Mouse (Mus musculus) layer of hippocampus, postnatal 25 days (tissue): Measurements from ENCODE around the gene Gm42669. TPM values are rescaled to one million over a fixed set of nuclear protein-coding genes. Genes with fewer than 3 reads are reported as not detected.

Experiments
- DNase-seq, 2 experiments: peaks; one replicate each; pipeline ENCODE4 v3.0.0; 2022; ENCODE audit warnings: mixed read lengths in 2 of 2, low spot score in 1 of 2; ENCODE audit errors: extremely low spot score in 1 of 2
- total RNA-seq, 2 experiments: library from RNA; stranded (reverse); gene quantifications; 2 replicates each; pipeline ENCODE4 v1.2.3; 2021

Gene Gm42669
- under 1 TPM; 0.27 to 0.49 TPM for total RNA-seq

DNA sequence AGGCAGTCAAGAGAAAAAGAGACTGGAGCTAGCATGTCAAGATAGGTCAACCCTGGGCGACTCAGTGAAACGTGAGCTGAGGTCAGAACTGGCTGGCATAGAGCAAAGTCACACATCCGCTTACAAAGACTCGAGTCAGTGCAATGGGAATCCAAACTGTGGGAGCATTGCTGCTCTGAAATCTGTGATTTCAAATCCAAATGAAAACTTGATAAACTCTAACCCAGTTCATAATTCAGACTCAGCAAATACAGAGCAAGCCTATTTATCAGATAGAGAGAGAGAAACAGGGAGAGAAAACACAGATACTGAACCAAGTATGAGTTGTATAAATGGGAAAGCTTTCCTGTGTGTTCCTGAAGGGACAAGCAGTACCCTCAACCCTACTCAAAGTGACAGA is at the start of gene Gm42669:
Gene Gm42669 (plus strand): TSS at position 301 of the 400 bp plus-strand sequence.
- DNase-seq = no peak

- DNase-seq = no peak
These were observed 45.0 kb upstream of the Gm42669 start for GRCm38 (mm10) chr5:107462147-107463076.

- no peak for DNase-seq
These were observed 40.9 kb upstream of the Gm42669 start for GRCm38 (mm10) chr5:107466501-107466900.

DNA sequence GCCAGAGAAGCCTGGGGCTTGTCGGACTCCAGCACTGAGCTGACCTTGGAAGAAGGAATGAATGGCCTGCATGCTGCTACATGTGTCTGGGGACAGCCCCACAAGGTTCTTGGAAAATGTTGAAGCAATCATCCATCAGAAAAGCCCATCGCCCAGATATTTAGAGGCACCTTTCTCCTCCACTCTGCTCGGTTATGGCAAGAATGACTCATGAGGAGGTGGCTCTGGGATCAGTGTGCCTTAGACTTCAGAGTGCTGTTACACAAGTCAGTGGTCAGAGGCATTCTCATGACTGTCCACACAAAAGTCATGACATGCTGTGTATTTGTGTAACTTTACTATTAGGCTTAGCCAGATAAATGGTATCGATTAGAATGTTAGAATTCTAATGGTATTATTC is 40.3 kb upstream of the Gm42669 start:
- DNase-seq = no peak

DNA sequence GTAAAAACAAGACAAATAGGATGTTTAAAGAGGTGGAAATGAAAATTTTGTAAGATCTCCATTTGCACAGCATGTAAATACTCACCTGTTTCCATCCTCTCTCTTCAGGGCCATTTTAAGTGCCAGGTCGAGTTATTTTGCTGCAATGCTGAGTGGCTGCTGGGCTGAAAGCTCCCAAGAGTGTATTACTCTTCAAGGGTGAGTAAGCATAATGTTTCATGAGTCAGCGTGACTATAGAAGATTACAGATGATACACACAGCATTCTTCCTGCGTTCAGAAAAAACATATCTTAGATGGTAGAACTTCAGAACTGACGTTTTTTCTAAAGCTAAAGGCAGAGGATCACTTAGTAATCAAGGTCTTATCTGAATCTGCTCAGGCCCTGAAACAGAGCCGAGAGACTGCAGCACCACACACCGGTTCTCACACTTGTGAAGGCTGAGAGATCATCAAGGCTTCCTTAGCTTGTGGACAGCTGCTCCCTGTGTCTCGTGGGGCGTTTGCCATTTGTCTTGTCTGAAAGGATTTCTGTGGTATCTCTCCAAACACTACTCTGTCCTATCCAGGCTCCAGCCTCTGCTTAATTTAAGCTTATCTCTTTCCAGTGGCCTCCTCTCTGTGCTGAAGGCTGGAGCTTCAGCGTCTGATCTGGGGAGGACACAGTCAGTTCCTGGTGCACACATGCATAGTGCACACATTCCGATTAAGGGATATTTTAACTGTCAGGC is 36.7 kb upstream of the Gm42669 start:
- no peak for DNase-seq

DNA sequence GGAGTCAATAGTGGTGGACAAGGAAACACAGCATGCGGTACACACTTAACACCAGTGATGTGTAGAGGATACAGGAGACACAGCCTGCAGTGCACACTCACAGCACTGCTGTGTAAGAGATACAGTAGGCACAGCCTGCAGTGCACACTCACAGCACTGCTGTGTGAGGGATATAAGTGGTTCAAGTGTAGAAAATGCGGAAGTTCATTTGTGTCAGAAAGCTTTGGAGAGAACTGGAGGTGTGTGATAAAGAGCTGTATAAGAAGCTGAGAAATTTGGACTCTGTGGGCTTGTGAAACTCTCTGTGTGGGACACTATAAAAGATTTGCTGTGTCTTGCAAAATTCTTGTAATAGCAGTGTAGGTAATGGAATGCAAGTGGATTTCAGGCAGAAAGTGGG is 27.2 kb upstream of the Gm42669 start:
- no peak for DNase-seq

DNA sequence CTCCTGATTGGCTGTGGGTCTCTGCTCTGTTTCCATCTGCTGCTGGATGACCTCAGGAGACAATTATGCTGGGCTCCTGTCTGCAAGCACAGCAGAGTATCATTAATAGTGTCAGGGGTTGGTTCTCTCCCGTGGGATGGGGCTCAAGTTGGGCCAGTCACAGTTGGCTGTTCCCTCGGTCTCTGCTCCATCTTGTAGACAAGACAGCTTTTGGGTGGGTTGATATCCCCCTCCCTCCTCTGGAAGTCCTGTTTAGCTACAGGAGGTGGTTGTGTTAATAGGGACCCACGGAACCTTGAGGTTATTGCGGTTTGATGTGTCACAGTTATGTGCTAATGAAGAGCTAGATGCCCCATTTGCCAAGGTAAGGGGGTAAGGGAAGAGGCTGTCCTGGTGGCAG is 18.4 kb upstream of the Gm42669 start:
- no peak for DNase-seq

- no peak for DNase-seq
These were observed 16.4 kb upstream of the Gm42669 start for GRCm38 (mm10) chr5:107491036-107491435.

DNA sequence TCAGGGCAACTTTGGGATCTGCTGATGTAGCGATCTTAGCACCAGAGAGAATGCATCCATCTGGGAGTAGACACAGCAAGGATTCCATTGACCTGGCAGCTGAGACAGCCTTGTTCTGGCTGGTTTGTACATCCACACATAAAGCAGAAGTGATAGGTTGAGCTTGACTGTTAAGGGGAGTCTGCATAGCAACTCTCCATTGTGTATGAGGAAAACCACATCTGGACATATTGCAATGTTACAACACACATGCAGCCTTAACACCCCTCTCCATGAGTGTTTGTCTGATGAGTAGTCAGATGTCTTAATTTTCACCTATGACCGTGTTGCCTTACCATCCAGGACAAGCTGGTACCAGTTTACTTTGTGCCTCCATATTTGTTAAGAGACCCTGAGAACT is 14.9 kb upstream of the Gm42669 start:
- no peak for DNase-seq

GRCm38 (mm10) chr5:107494759-107495158 is 12.7 kb upstream of the Gm42669 start:
- no peak for DNase-seq

GRCm38 (mm10) chr5:107496047-107496446 is 11.4 kb upstream of the Gm42669 start:
- no peak for DNase-seq

DNA sequence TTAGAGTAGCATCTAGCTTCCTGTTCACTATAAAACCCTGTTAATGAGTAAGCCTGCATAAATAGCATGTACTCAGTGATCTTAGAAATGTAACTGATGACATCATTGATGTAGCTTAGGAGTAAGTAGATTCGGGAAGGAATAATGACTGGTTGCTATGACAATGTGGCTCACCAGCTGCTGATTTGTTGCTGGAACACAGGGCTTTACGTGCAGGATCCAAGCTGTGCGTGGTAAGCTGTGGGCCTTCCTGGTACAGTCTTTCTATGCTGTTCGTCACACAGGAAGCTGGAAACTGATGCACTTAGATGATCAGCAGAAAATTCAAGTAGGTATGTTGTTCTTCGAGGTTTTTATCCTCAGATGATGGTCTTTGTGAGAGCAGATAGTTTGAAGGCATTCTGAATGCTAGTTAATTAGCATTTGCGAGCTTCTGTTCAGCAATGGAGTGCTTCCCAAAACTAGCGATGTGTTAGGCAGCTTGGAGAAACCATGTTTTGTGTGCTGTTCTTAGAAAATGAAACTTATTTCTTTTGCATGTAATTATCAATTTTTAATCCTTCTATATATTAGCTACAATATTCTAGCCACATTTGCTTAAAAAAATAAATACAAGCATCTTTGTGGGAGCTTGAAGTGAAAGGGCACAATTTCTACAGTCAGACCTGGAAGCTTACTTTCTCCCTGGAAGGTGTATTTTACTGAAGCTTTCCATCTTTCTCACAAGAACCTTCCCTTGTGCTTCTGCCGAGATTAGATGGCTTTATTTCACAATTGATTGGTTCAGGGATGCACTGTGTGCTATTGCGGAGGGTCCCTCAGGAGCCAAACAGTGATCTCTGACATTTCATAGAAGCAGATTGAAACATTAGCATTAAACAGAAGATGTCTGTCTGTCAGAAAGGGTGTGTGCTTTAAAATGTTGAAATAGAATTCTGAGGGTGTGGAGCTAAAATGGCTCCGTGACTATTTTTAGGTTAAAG is 9.6 kb upstream of the Gm42669 start:
- peak in 1 of 2 experiments; percentile 49 for DNase-seq

- DNase-seq = no peak
These were observed 8.6 kb upstream of the Gm42669 start for GRCm38 (mm10) chr5:107498806-107499310.

DNA sequence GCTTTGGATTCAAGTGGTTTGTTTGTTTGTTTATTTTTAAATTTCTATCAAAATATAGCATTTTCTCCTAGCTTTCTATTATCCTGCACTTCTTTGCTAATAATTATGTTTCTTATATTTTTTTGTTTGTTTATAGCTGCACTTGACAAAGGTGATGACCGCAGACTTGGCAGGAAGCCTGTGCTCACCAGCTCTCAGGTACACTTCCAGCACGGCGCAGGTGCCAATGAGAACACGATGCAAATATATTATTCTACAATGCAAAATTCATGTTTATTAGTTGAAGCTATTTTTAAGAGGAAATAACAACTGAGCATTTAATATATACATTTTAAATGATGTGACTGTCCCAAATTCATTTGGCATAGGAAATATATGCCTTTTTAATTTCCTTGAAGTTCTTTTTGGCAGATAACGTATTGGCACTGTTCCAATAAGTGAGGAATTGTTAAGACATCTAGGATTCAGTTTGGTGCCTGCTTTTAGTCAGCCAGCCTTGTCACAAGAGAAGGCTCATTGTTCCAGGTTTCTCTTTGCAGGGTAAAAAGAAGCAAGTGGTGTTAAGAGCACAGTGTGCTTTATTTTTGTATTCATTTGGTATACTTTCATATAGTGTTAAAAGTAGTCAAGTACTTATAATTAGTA is 7.4 kb upstream of the Gm42669 start:
- no peak for DNase-seq

GRCm38 (mm10) chr5:107500741-107501140 is 6.7 kb upstream of the Gm42669 start:
- no peak for DNase-seq

GRCm38 (mm10) chr5:107510503-107510902 is 3.1 kb downstream of the Gm42669 start:
- no peak for DNase-seq

DNA sequence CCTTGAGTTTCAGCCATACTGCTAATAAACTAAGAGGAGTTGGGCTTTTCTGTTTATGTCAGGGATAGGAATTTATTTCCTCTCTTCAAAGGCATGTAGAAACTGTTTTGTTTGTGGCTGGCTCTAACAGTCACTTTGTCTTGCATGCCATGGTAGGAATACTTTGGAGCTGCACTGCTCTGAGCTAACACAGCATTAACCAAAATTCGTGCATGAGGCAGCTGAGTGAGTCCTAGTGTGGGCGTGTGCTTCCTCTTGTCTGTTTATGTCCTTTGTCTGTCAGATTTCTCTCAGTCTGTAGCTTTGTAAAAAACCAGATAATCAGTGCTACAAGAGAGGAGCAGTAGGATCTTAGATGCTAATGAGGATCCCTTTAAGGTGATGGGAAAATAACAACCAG is 3.9 kb downstream of the Gm42669 start:
- no peak for DNase-seq

- peak in 1 of 2 experiments; percentile 61 for DNase-seq
These were observed 6.2 kb downstream of the Gm42669 start for GRCm38 (mm10) chr5:107513583-107513982.

GRCm38 (mm10) chr5:107515453-107515852 is 8.0 kb downstream of the Gm42669 start:
- no peak for DNase-seq

DNA sequence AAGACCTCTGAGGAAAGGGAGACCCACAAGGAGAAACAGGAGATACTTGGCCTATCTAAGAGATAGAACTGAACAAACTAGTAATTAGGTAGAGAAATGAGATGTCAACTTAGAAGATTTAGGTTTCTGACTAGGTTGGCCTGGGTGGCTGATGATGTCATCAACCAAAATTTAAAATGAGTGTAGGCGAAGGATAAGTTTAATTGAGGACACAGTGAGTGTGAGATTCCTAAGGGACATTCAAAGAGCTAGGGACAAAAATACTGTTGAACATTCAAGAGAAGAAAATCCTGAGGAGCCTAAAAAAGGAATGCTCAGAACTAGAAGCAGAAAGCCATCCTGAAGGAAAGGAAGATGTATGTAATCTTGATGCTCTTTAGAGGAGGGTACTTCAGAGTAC is 8.7 kb downstream of the Gm42669 start:
- DNase-seq = no peak
